Mouse (Mus musculus): Measurements from ENCODE around the gene Bbip1. TPM values are rescaled to one million over a fixed set of nuclear protein-coding genes. Genes with fewer than 3 reads are reported as not detected.
A peak's percentile ranks its signal among the peaks of the same experiment; 100 is the strongest.

The Bbip1 gene
- polyA plus RNA-seq, 1 experiment from 2014 or later, result 113 TPM

GRCm38 (mm10) chr19:53898498-53898897 lies 45.9 kb downstream of the Bbip1 start:
- Histone ChIP-seq H3K27ac (no peak overlapping the region), H3K36me3 (no peaks in the 10 kb centered on the region)
- WGBS, result 75% methylated on average over 4 of the region's 4 CpGs

GRCm38 (mm10) chr19:53898046-53898445 lies 46.4 kb downstream of the Bbip1 start:
- H3K36me3 ChIP-seq, result no peaks in the 10 kb centered on the region
- no peaks in the 10 kb centered on the region for H3K27me3 ChIP-seq
- H3K4me3 ChIP-seq, result no peak overlapping the region
- peaks cover 10% of the 10 kb centered on the region for H3K4me1 ChIP-seq
- H3K4me2 ChIP-seq (replicated peaks), result no peak overlapping the region
- no peak overlapping the region for H3K9ac ChIP-seq
- no peaks in the 10 kb centered on the region for H3K9me3 ChIP-seq (replicated peaks)
- no peak overlapping the region for H3K27ac ChIP-seq
- ATAC-seq (ENCODE audit: low FRiP score), result no peak
- WGBS, result 75% methylated on average over 5 of the region's 5 CpGs

More at GRCm38 (mm10) chr19:53898498-53898897, 45.9 kb downstream of the Bbip1 start:
- Histone ChIP-seq H3K4me2 (replicated peaks) (no peak overlapping the region), H3K4me3 (no peak overlapping the region), H3K4me1 (peaks cover 10% of the 10 kb centered on the region), H3K9ac (no peak overlapping the region), H3K27me3 (no peaks in the 10 kb centered on the region), H3K9me3 (replicated peaks) (no peaks in the 10 kb centered on the region)
- ATAC-seq (ENCODE audit: low FRiP score), result no peak

- Histone ChIP-seq H3K4me1 (0 out of 2 replicates have a peak, but pooled peaks cover 5% of the 10 kb centered on the region), H3K27ac (no peak overlapping the region), H3K9ac (no peak overlapping the region), H3K4me3 (no peak overlapping the region), H3K36me3 (no peaks in the 10 kb centered on the region), H3K4me2 (replicated peaks) (no peak overlapping the region), H3K9me3 (replicated peaks) (no peaks in the 10 kb centered on the region), H3K27me3 (no peaks in the 10 kb centered on the region)
- no peak for ATAC-seq (ENCODE audit: low FRiP score)
- 80% methylated on average over 12 of the region's 12 CpGs for WGBS
Measured at GRCm38 (mm10) chr19:53894538-53895121, 49.8 kb downstream of the Bbip1 start.

- H3K36me3 ChIP-seq, result no peaks in the 10 kb centered on the region
- 84% methylated on average over 3 of the region's 3 CpGs for WGBS
- H3K4me2 ChIP-seq (replicated peaks), result no peak overlapping the region
- H3K27me3 ChIP-seq, result no peaks in the 10 kb centered on the region
- no peak overlapping the region for H3K9ac ChIP-seq
- no peak overlapping the region for H3K4me3 ChIP-seq
- no peak for ATAC-seq (ENCODE audit: low FRiP score)
- H3K27ac ChIP-seq, result no peak overlapping the region
- no peaks in the 10 kb centered on the region for H3K9me3 ChIP-seq (replicated peaks)
- 0 out of 2 replicates have a peak, but pooled peaks cover 5% of the 10 kb centered on the region for H3K4me1 ChIP-seq
Measured at GRCm38 (mm10) chr19:53893711-53894171, 50.7 kb downstream of the Bbip1 start.

GRCm38 (mm10) chr19:53892838-53893359 lies 51.5 kb downstream of the Bbip1 start:
- Histone ChIP-seq H3K4me2 (replicated peaks) (no peak overlapping the region), H3K9me3 (replicated peaks) (no peaks in the 10 kb centered on the region), H3K4me1 (0 out of 2 replicates have a peak, but pooled peaks cover 5% of the 10 kb centered on the region), H3K27me3 (no peaks in the 10 kb centered on the region), H3K27ac (no peak overlapping the region), H3K4me3 (no peak overlapping the region), H3K36me3 (no peaks in the 10 kb centered on the region), H3K9ac (no peak overlapping the region)
- no peak for ATAC-seq (ENCODE audit: low FRiP score)
- 73% methylated on average over 9 of the region's 9 CpGs for WGBS

- H3K9me3 ChIP-seq (replicated peaks), result no peaks in the 10 kb centered on the region
- H3K9ac ChIP-seq, result no peak within 1 kb of the TSS
- H3K4me3 ChIP-seq, result no peak within 1 kb of the TSS
- 33% methylated on average over 3 of the region's 3 CpGs for WGBS
- 0 out of 2 replicates have a peak within 1 kb of the TSS, but pooled peaks have one; percentile 17 for H3K27ac ChIP-seq
- ATAC-seq (ENCODE audit: low FRiP score), result no peak
- no peak within 1 kb of the TSS for H3K4me2 ChIP-seq (replicated peaks)
- H3K36me3 ChIP-seq, result no peaks in the 10 kb centered on the region
- H3K27me3 ChIP-seq, result no peaks in the 10 kb centered on the region
- H3K4me1 ChIP-seq, result 0 out of 2 replicates have a peak, but pooled peaks cover 5% of the 10 kb centered on the region
Measured at GRCm38 (mm10) chr19:53892061-53892460, 52.4 kb downstream of the Bbip1 start, which contains the start of gene Pdcd4. TSS of gene Pdcd4 (plus strand) at chr19:53892231.

- Histone ChIP-seq H3K27me3 (no peaks in the 10 kb centered on the region), H3K27ac (no peak overlapping the region), H3K36me3 (no peaks in the 10 kb centered on the region), H3K9ac (no peak overlapping the region), H3K4me3 (no peak overlapping the region), H3K4me2 (replicated peaks) (no peak overlapping the region), H3K4me1 (0 out of 2 replicates have a peak, but pooled peaks cover 5% of the 10 kb centered on the region), H3K9me3 (replicated peaks) (no peaks in the 10 kb centered on the region)
- 83% methylated on average over 2 of the region's 2 CpGs for WGBS
- ATAC-seq (ENCODE audit: low FRiP score), result no peak
Measured at GRCm38 (mm10) chr19:53891569-53891968, 52.9 kb downstream of the Bbip1 start.

- Histone ChIP-seq H3K36me3 (no peaks in the 10 kb centered on the region), H3K4me3 (no peak overlapping the region), H3K4me1 (0 out of 2 replicates have a peak, but pooled peaks cover 5% of the 10 kb centered on the region), H3K9ac (no peak overlapping the region), H3K4me2 (replicated peaks) (no peak overlapping the region), H3K27ac (no peak overlapping the region), H3K27me3 (no peaks in the 10 kb centered on the region), H3K9me3 (replicated peaks) (no peaks in the 10 kb centered on the region)
- 69% methylated on average over 5 of the region's 5 CpGs for WGBS
- ATAC-seq (ENCODE audit: low FRiP score), result no peak
Measured at GRCm38 (mm10) chr19:53890781-53891251, 53.6 kb downstream of the Bbip1 start.

GRCm38 (mm10) chr19:53890274-53890673 lies 54.2 kb downstream of the Bbip1 start:
- Histone ChIP-seq H3K36me3 (no peaks in the 10 kb centered on the region), H3K27ac (no peak overlapping the region), H3K4me1 (0 out of 2 replicates have a peak, but pooled peaks cover 5% of the 10 kb centered on the region), H3K9me3 (replicated peaks) (no peaks in the 10 kb centered on the region), H3K27me3 (no peaks in the 10 kb centered on the region), H3K9ac (no peak overlapping the region), H3K4me3 (no peak overlapping the region), H3K4me2 (replicated peaks) (no peak overlapping the region)
- ATAC-seq (ENCODE audit: low FRiP score), result no peak
- 50% methylated on average over 5 of the region's 5 CpGs for WGBS

GRCm38 (mm10) chr19:53889555-53889954 lies 54.9 kb downstream of the Bbip1 start:
- Histone ChIP-seq H3K4me1 (0 out of 2 replicates have a peak, but pooled peaks cover 5% of the 10 kb centered on the region), H3K9ac (no peak overlapping the region), H3K27me3 (no peaks in the 10 kb centered on the region), H3K36me3 (no peaks in the 10 kb centered on the region), H3K9me3 (replicated peaks) (no peaks in the 10 kb centered on the region), H3K27ac (no peak overlapping the region), H3K4me3 (no peak overlapping the region), H3K4me2 (replicated peaks) (no peak overlapping the region)
- ATAC-seq (ENCODE audit: low FRiP score), result no peak
- WGBS, result 79% methylated on average over 5 of the region's 5 CpGs

- Histone ChIP-seq H3K9me3 (replicated peaks) (no peaks in the 10 kb centered on the region), H3K27me3 (no peaks in the 10 kb centered on the region), H3K4me2 (replicated peaks) (no peak overlapping the region), H3K36me3 (no peaks in the 10 kb centered on the region), H3K27ac (no peak overlapping the region), H3K9ac (no peak overlapping the region), H3K4me3 (no peak overlapping the region), H3K4me1 (0 out of 2 replicates have a peak, but pooled peaks cover 4% of the 10 kb centered on the region)
- 85% methylated on average over 9 of the region's 9 CpGs for WGBS
- no peak for ATAC-seq (ENCODE audit: low FRiP score)
Measured at GRCm38 (mm10) chr19:53888331-53888730, 56.1 kb downstream of the Bbip1 start.

- H3K9me3 ChIP-seq (replicated peaks), result no peaks in the 10 kb centered on the region
- H3K27me3 ChIP-seq, result no peaks in the 10 kb centered on the region
- no peaks in the 10 kb centered on the region for H3K36me3 ChIP-seq
- no peak overlapping the region for H3K4me2 ChIP-seq (replicated peaks)
- ATAC-seq (ENCODE audit: low FRiP score), result no peak
- H3K9ac ChIP-seq, result no peak overlapping the region
- no peak overlapping the region for H3K27ac ChIP-seq
- H3K4me3 ChIP-seq, result no peak overlapping the region
- H3K4me1 ChIP-seq, result 0 out of 2 replicates have a peak, but pooled peaks cover 4% of the 10 kb centered on the region
- WGBS, result 89% methylated on average over 3 of the region's 3 CpGs
Measured at GRCm38 (mm10) chr19:53887822-53888221, 56.6 kb downstream of the Bbip1 start.
